Mouse (Mus musculus): ENCODE measurements around the gene Ccna1. TPM values are rescaled to one million over a fixed set of nuclear protein-coding genes. Genes with fewer than 3 reads are reported as not detected.

Ccna1 gene
- polyA plus RNA-seq, 1 experiment from 2014 or later = 1.6 TPM

DNA sequence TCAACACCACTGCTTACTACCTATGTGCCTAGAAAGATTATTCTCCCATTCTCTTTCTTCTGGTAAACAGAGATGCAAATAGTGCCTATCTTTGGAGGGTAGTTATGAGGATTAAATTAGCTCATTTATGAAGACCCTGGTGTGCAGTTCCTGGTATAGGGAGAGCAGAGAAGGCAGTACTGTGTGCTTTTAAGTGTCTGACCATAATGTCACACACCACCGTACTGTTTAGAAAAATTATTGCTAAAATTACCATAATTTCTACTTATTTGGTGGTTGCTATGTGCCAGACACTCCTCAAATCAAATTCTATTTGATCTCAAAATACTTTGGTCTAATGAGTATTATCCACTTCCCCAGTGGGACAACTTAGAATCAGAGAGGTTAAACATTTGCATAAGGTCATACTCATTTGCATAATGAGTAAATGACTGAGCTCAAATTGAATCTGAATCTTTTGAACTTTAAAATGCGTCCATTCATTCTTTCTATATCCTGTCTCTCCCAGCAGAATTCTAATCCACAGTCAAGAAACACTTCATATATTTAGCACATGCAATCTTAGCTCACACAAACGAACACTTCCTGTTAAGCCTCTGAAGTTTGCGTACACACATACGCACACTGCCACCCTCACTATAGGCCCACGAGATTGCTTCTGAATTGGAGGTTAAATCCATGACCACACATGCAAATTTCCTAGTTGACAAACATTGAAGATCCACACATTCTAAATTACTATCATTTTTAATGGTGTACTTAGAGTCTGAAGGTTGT lies 46.1 kb downstream of the Ccna1 start:
- Histone ChIP-seq H3K9ac (ENCODE audit: low read depth, low read length) (no peak overlapping the region), H3K36me3 (ENCODE audit: control insufficient read depth, insufficient read depth, low read length) (no peaks in the 10 kb centered on the region), H3K27me3 (ENCODE audit: control insufficient read depth, insufficient read depth, low read length) (no peaks in the 10 kb centered on the region), H3K4me1 (ENCODE audit: control insufficient read depth, insufficient read depth, low read length) (no peaks in the 10 kb centered on the region), H3K9me3 (ENCODE audit: control insufficient read depth, low read length) (no peaks in the 10 kb centered on the region), H3K4me3 (ENCODE audit: low read length) (no peak overlapping the region), H3K27ac (ENCODE audit: low read depth, low read length) (no peak overlapping the region), H3K4me2 (replicated peaks; ENCODE audit: low read depth, low read length) (no peak overlapping the region)
- ATAC-seq (ENCODE audit: low FRiP score, low TSS enrichment) = no peak
- 79% methylated on average over 6 of the region's 6 CpGs for WGBS

- Histone ChIP-seq H3K4me2 (replicated peaks; ENCODE audit: low read depth, low read length) (no peak overlapping the region), H3K4me1 (ENCODE audit: control insufficient read depth, insufficient read depth, low read length) (no peaks in the 10 kb centered on the region), H3K36me3 (ENCODE audit: control insufficient read depth, insufficient read depth, low read length) (no peaks in the 10 kb centered on the region), H3K27me3 (ENCODE audit: control insufficient read depth, insufficient read depth, low read length) (no peaks in the 10 kb centered on the region), H3K27ac (ENCODE audit: low read depth, low read length) (no peak overlapping the region), H3K4me3 (ENCODE audit: low read length) (no peak overlapping the region), H3K9ac (ENCODE audit: low read depth, low read length) (no peak overlapping the region), H3K9me3 (ENCODE audit: control insufficient read depth, low read length) (no peaks in the 10 kb centered on the region)
- no peak for ATAC-seq (ENCODE audit: low FRiP score, low TSS enrichment)
- WGBS = 75% methylated on average over 4 of the region's 4 CpGs
Measured at GRCm38 (mm10) chr3:55004036-55004435, 51.3 kb downstream of the Ccna1 start.

- 71% methylated on average over 4 of the region's 4 CpGs for WGBS
- ATAC-seq (ENCODE audit: low FRiP score, low TSS enrichment) = no peak
- H3K4me3 ChIP-seq (ENCODE audit: low read length) = no peak overlapping the region
- no peaks in the 10 kb centered on the region for H3K27me3 ChIP-seq (ENCODE audit: control insufficient read depth, insufficient read depth, low read length)
- no peaks in the 10 kb centered on the region for H3K9me3 ChIP-seq (ENCODE audit: control insufficient read depth, low read length)
- H3K27ac ChIP-seq (ENCODE audit: low read depth, low read length) = no peak overlapping the region
- no peak overlapping the region for H3K4me2 ChIP-seq (replicated peaks; ENCODE audit: low read depth, low read length)
- H3K9ac ChIP-seq (ENCODE audit: low read depth, low read length) = no peak overlapping the region
- no peaks in the 10 kb centered on the region for H3K4me1 ChIP-seq (ENCODE audit: control insufficient read depth, insufficient read depth, low read length)
- no peaks in the 10 kb centered on the region for H3K36me3 ChIP-seq (ENCODE audit: control insufficient read depth, insufficient read depth, low read length)
Measured at GRCm38 (mm10) chr3:55001677-55002076, 53.6 kb downstream of the Ccna1 start.

Other genes with a start within 250 kb of the Ccna1 start
- 50.7 and 60.1 TPM in 2 replicates for gene Rfxap, start 247.7 kb downstream of the Ccna1 start, polyA plus RNA-seq (2014; fragmentation: Nextera tagmentation; extraction: Ambion mirVana)
- gene Sertm1, start 139.6 kb downstream of the Ccna1 start, polyA plus RNA-seq (2014; fragmentation: Nextera tagmentation; extraction: Ambion mirVana) = 0.14 TPM in 1 of 2 replicates, not detected in the other
- gene Spg20, start 56.6 kb upstream of the Ccna1 start, polyA plus RNA-seq (2014; fragmentation: Nextera tagmentation; extraction: Ambion mirVana) = 33.4 and 49.6 TPM in 2 replicates
- gene Ccdc169, start 81.8 kb upstream of the Ccna1 start, polyA plus RNA-seq (2014; fragmentation: Nextera tagmentation; extraction: Ambion mirVana) = not detected in 2 replicates
- not detected in 2 replicates for gene Sohlh2, start 126.5 kb upstream of the Ccna1 start, polyA plus RNA-seq (2014; fragmentation: Nextera tagmentation; extraction: Ambion mirVana)
- 18.1 and 24.5 TPM in 2 replicates for gene Dclk1, start 186.9 kb upstream of the Ccna1 start, polyA plus RNA-seq (2014; fragmentation: Nextera tagmentation; extraction: Ambion mirVana)